Mouse (Mus musculus): Measurements from ENCODE around the gene Gm12830.

Gene Gm12830

GRCm38 (mm10) chr4:114844600-114844999, 23.1 kb downstream of the Gm12830 start:
- in situ Hi-C loops (cut with MboI, MseI) = no loop called here

DNA sequence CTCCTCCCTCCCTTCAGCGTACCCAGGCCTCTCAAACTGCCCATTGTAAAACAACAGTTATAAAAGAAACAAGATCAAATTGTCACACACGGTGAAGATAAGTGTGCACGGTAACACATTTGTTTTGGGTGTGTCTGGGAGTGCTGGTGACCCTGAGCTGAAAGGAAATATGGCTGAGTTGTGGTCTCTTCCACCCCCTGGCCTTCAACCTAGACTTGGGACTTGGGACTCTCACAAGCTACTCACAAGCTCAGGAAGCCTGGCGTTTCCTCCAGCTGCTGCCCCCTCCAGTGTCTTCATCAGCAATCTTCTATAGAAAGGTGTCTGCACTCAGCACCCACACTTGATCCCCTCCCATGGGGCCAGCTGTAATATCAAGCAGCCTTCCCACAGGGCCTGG, 24.1 kb downstream of the Gm12830 start:
- in situ Hi-C loops (cut with MboI, MseI) = no loop called here

DNA sequence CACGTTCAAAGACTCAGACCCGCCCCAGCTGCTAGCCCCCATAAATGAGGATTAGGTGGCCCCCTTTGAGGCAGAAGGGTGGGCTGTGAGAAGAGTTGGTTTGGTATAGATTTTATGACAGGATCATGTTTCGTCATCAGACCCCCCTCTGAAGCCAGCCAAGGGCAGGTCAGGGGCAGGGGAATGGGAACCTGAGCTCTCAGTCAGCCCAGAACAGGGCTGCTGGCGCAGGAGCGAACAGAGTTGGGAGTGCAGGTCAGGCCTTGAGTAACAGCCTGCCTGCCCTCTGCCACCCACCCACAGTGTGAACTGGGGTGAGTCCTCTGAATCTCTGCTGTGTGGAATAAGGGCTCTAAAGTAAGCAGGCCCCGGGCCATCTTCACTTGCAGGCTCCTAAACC, 25.2 kb downstream of the Gm12830 start:
- in situ Hi-C loops (cut with MboI, MseI) = no loop called here

- in situ Hi-C loops (cut with MboI, MseI) = no loop called here
Observed at GRCm38 (mm10) chr4:114853968-114854367, 32.4 kb downstream of the Gm12830 start.

DNA sequence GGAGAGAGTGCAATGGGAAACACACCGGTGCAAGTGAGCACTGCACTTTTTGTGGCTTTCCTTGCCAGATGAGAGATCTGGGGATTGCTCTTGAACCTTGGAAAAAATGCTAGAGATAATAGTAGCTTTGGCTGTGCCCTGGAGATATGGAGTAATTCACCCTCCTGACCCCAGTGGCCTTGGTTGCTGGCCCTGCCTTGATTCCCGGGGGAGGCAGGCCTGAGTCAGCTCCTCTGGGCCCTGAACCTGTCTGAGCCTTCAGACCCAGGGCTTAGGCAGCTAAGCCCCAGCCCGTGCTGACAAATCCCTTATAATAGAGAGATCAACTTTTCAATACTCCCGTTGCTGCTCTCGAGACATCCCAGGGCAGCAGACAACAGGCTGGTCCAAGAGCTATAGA, 36.9 kb downstream of the Gm12830 start:
- in situ Hi-C loops (cut with MboI, MseI) = no loop called here

DNA sequence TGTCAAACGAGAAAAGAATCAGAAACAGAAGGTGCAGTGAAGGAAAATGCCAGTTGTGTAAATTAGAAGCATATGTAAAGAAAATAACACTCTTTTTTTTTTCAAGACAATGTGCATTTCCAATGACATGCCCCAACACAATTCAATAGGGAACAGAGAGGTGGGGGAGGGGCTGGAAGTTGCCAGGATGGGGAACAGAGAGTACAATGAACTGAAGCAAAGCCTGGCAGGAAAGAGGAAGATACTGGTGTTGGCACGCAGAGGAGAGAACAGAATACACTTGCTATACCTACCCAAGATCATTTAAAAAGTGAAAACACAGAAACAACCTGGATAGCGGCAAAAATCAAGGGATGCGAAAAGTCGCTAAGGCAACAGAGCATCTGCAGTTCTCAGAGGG, 41.6 kb downstream of the Gm12830 start:
- in situ Hi-C loops (cut with MboI, MseI) = no loop called here

DNA sequence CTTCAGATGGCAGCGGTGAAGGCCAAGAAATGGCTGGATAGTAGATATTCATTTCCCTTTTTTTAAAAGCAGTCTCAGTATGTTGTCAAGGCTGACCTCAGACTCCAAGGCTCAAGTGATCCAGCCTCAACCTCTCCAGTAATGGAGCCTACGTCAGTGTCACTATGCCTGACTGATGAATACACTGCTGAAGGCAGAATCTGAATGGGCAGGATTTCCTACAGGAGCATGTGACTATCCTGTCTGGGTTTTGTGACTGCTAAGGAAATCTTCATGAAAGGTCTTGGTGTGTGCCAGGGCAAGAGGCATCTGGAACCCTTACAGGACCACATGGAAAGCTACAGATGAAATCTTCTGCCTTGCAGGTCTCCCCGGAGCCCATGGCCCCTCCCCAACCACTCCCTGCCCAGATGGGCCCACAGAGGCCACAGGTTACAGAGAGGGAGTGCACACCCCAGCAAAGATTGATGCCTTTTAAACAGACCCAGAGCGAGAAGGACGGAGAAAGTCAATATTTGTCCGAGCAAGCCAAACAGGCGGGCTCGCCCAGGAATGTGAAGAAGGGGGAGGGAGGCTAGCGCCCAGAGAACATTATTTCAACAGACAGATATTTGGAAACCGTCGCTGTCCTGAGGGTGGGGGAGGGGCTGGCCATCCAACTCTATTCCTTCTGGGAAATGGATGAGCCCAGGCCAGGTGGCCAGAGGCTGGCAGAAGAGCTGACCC, 48.4 kb downstream of the Gm12830 start:
- in situ Hi-C loops (cut with MboI, MseI) = no loop called here

GRCm38 (mm10) chr4:114876441-114876972, 55.0 kb downstream of the Gm12830 start:
- in situ Hi-C loops (cut with MboI, MseI) = no loop called here

GRCm38 (mm10) chr4:114882232-114882631, 60.7 kb downstream of the Gm12830 start:
- in situ Hi-C loops (cut with MboI, MseI) = no loop called here

DNA sequence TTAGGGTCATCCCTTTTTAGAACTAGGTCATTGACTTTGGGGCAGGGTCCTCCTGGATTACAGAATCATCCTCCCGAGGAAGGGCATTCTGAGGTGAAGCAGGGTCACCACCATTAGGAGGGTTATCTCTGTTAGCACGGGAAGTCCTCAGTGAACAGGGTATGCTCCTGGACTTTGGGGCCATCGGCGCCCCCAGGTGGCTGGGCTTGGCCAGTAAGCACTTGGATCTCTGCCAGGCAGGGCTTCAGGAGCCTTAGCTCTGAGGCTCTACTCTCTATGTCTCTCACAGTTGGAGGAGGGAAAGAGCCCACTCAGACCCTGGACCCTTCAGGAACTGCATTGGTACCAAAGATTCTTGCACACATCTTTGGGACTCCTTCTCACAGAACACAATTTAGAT, 76.3 kb downstream of the Gm12830 start:
- in situ Hi-C loops (cut with MboI, MseI) = loop anchor here (5.0 kb wide), 1 partner anchor 236 kb away; no protein-coding TSS in a partner anchor

DNA sequence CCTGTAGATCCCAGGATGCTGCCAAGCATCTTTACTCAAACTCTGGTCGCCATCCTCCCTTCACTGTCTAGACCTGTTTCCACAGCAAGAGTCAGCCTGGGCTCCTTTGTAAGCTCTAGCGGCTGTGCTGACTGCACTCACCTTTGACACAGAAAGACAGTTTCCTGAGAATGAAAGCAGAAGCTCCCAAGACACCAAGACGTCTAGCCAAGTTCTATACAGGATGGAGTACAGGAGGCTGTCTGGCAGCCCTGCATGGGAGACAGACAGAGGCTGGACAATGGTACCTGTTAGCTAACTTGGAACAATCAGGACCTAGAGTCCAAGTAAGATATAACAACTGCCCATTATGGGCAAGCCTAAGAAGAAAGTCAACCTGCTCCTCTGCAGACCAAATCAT, 78.4 kb downstream of the Gm12830 start:
- in situ Hi-C loops (cut with MboI, MseI) = loop anchor here (5.0 kb wide), 1 partner anchor 238 kb away; no protein-coding TSS in a partner anchor

DNA sequence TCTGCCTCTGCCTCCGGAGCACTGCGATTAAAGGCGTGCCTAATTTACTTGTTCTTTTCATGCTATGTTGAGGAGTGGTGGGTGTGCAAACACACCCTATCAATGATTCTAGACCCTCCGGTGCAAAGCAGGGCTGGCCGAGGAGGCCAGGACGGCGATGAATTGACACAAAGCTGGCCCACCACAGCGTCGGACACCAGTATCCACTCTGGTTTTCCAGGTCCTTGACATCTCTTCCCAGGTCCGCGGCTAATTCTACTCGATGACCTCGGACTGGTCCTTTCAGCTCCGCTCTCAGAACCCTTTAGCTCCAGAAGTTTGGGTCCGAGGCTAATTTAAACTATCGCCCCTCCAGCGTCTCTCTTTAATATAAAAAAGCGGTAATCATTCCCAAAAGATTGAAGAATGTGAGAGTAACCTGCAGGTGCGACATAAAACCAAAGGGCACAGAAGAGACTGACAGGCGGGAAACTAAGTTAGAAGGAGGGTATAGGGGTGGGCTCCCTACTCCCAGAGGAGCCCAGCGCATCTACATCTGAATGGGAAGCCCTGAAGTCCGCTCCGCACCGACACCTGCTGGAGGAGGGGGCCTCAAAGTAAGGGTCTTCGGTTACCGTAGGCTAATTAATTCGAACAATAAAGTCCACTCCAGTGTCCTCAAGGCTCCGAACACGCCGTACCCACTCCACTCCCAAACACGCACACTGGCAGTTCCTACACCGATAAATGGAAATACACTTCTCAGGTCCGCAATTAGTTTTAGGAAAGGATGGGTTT, 79.5 kb downstream of the Gm12830 start:
- in situ Hi-C loops (cut with MboI, MseI) = no loop called here

DNA sequence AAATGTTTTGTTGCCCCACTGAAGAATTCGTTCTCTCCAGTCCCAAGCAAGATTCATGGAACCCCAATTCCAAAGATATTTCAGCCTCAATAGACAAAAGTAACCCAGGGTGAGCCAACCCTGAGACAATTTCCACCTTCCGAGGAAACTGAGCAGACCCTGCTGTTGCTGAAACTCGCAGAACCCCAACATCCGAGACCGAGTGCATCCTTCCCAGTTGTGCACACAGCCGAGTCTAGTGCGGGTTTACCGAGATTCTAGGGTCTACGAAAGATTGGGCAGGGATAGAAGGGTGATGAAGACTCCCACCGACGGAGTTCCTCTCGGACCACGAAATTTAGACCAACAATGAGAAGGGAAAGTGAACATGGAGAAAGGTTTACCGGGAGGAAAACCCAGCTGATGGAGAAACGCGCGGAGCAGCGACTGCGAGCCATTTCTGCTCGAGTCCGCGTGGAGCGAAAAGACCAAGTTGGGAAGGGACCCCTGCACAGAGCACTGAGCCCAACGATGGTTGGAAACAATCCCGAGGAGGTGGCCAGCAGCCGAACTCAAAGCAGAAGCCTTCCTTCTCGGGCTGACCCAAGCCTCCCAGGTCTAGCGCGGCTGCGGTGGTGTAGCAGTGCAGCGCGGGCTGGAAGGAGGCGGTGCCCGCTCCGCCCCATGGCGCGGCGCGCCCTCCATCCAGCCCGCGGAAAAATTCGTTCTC, 80.3 kb downstream of the Gm12830 start:
- in situ Hi-C loops (cut with MboI, MseI) = no loop called here

DNA sequence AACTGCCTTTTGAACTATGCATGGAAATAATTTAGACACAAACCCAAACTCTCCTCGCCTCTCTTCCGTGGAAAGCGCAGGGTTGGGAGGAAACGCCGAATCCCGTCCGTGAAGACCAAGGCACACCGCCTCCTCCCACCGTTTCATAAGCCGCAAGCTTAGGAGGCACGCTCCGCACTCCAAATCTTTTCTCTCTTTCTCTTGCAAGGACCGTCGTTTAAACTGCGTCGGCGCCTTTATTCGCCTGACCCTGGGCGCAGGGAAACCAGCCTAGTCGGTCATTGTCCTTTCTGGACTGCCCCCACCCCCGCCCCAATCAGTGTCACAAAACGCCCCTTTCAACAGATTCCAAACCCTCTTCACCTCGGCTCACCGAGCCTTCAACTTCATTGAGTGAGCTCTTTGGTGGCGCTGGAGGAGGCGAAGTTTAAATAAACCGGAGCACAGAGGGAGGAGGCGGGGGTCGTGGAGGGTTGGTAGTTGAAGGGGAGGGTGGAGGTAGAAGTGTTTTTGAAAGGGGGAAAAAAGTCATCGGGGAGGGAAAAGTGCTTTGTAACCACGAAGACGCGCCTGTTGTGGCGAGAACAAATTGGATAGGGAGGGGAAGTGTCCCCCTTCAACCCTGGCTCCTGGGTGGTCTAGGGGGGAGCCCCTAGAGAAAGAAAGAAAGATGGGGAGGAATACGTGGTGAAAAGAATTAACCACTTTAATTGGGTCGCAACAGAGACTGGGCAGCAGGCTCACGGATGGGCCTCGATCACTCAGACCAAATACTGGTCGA, 81.3 kb downstream of the Gm12830 start:
- in situ Hi-C loops (cut with MboI, MseI) = no loop called here

DNA sequence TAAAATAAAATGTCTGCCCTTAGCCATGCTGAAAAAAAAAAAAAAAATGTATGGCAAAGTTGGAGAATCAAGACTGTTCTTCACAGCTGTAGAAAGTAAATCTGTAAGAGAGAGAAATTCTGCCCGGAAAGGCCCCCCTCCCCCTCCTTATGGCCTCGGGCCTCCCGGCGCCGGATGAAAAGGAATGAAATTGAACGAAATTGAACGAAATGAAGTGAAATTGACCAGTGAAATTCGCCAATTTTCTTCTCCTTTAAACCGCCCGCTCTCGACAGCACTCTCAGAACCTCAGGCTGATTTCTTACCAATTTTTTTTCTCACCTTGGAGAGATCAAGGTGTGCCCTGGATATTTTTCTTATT, 81.9 kb downstream of the Gm12830 start:
- in situ Hi-C loops (cut with MboI, MseI) = no loop called here

DNA sequence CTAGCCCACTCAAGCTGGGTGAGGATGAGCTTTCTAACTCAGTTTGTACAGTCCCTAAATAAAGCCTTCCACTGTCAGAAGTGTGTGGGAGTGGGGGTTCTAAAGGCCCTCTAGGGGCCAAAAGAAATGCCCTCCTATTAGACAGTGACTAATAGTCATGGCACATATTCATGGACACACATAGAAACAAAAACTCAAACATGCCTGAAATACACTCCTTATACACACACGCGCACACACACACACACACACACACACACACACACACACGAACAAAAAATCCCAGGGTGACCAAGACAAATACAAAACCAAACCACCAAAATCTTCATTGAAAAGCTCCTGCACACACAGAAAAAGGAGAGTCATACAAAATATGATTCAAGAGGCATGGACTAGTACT, 84.0 kb downstream of the Gm12830 start:
- in situ Hi-C loops (cut with MboI, MseI) = no loop called here

Data from T-helper 1 cell (primary cell).